Mouse (Mus musculus): ENCODE measurements at regions not wholly inside any gene's neighbourhood (a gene's known extent, or its start where the extent isn't known, plus 50 kb on each side); places are given as distances from the start of the nearest gene placed in this dataset.

- TF ChIP-seq POLR2A (IDR thresholded peaks at IDR 0.05; ENCODE audit: borderline replicate concordance, extremely low read depth, insufficient read depth, insufficient read length, poor library complexity, severe bottlenecking) (no peak), CTCF (IDR thresholded peaks at IDR 0.05; ENCODE audit: borderline replicate concordance, extremely low read depth, insufficient read depth, insufficient read length) (no peak)
These were observed 104.5 kb downstream of the Pabpc4l start for GRCm38 (mm10) chr3:46343508-46343907.

Data from brain, embryonic 14.5 days (tissue).